Mouse (Mus musculus): ENCODE measurements around the gene Mipep. TPM values are rescaled to one million over a fixed set of nuclear protein-coding genes. Genes with fewer than 3 reads are reported as not detected.
A peak's percentile ranks its signal among the peaks of the same experiment; 100 is the strongest.

Mipep gene
- polyA plus RNA-seq, 1 experiment = 6.9 TPM

GRCm38 (mm10) chr14:60754656-60755055 is 29.7 kb upstream of the Mipep start:
- H3K4me1 ChIP-seq (ENCODE audit: control insufficient read depth, insufficient read depth, low read length) = peaks cover 55% of the 10 kb centered on the region
- no peak overlapping the region for H3K27ac ChIP-seq (ENCODE audit: insufficient read depth, low read depth, low read length)
- H3K4me3 ChIP-seq (ENCODE audit: insufficient read depth, low read length) = no peak overlapping the region
- TF ChIP-seq POLR2A (IDR thresholded peaks at IDR 0.05; ENCODE audit: borderline replicate concordance, low read depth, low read length) (no peak), CTCF (IDR thresholded peaks at IDR 0.05; ENCODE audit: low read depth, low read length) (no peak)

- peaks cover 40% of the 10 kb centered on the region for H3K4me1 ChIP-seq (ENCODE audit: control insufficient read depth, insufficient read depth, low read length)
- TF ChIP-seq CTCF (IDR thresholded peaks at IDR 0.05; ENCODE audit: low read depth, low read length) (no peak), POLR2A (IDR thresholded peaks at IDR 0.05; ENCODE audit: borderline replicate concordance, low read depth, low read length) (no peak)
- H3K27ac ChIP-seq (ENCODE audit: insufficient read depth, low read depth, low read length) = no peak overlapping the region
- no peak overlapping the region for H3K4me3 ChIP-seq (ENCODE audit: insufficient read depth, low read length)
These were observed 28.1 kb upstream of the Mipep start for GRCm38 (mm10) chr14:60756271-60756670.

GRCm38 (mm10) chr14:60757265-60757664 is 27.1 kb upstream of the Mipep start:
- TF ChIP-seq CTCF (IDR thresholded peaks at IDR 0.05; ENCODE audit: low read depth, low read length) (no peak), POLR2A (IDR thresholded peaks at IDR 0.05; ENCODE audit: borderline replicate concordance, low read depth, low read length) (no peak)
- H3K4me3 ChIP-seq (ENCODE audit: insufficient read depth, low read length) = no peak overlapping the region
- H3K27ac ChIP-seq (ENCODE audit: insufficient read depth, low read depth, low read length) = peak overlapping the region; percentile 86
- peaks cover 37% of the 10 kb centered on the region for H3K4me1 ChIP-seq (ENCODE audit: control insufficient read depth, insufficient read depth, low read length)

GRCm38 (mm10) chr14:60757722-60758121 is 26.7 kb upstream of the Mipep start:
- H3K4me3 ChIP-seq (ENCODE audit: insufficient read depth, low read length) = no peak overlapping the region
- H3K4me1 ChIP-seq (ENCODE audit: control insufficient read depth, insufficient read depth, low read length) = peaks cover 39% of the 10 kb centered on the region
- H3K27ac ChIP-seq (ENCODE audit: insufficient read depth, low read depth, low read length) = peak overlapping the region; percentile 86
- TF ChIP-seq POLR2A (IDR thresholded peaks at IDR 0.05; ENCODE audit: borderline replicate concordance, low read depth, low read length) (no peak), CTCF (IDR thresholded peaks at IDR 0.05; ENCODE audit: low read depth, low read length) (no peak)

GRCm38 (mm10) chr14:60759097-60759496 is 25.3 kb upstream of the Mipep start:
- Histone ChIP-seq H3K4me3 (ENCODE audit: insufficient read depth, low read length) (no peak overlapping the region), H3K4me1 (ENCODE audit: control insufficient read depth, insufficient read depth, low read length) (peaks cover 39% of the 10 kb centered on the region), H3K27ac (ENCODE audit: insufficient read depth, low read depth, low read length) (no peak overlapping the region)
- no peak for TF ChIP-seq POLR2A (IDR thresholded peaks at IDR 0.05; ENCODE audit: borderline replicate concordance, low read depth, low read length)
- TF ChIP-seq CTCF (IDR thresholded peaks at IDR 0.05; ENCODE audit: low read depth, low read length) = no peak

GRCm38 (mm10) chr14:60761801-60762200 is 22.6 kb upstream of the Mipep start:
- no peak overlapping the region for H3K4me3 ChIP-seq (ENCODE audit: insufficient read depth, low read length)
- TF ChIP-seq POLR2A (IDR thresholded peaks at IDR 0.05; ENCODE audit: borderline replicate concordance, low read depth, low read length) = no peak
- TF ChIP-seq CTCF (IDR thresholded peaks at IDR 0.05; ENCODE audit: low read depth, low read length) = no peak
- H3K4me1 ChIP-seq (ENCODE audit: control insufficient read depth, insufficient read depth, low read length) = peaks cover 55% of the 10 kb centered on the region
- H3K27ac ChIP-seq (ENCODE audit: insufficient read depth, low read depth, low read length) = no peak overlapping the region

GRCm38 (mm10) chr14:60762754-60763153 is 21.6 kb upstream of the Mipep start:
- TF ChIP-seq POLR2A (IDR thresholded peaks at IDR 0.05; ENCODE audit: borderline replicate concordance, low read depth, low read length) = no peak
- TF ChIP-seq CTCF (IDR thresholded peaks at IDR 0.05; ENCODE audit: low read depth, low read length) = no peak
- Histone ChIP-seq H3K27ac (ENCODE audit: insufficient read depth, low read depth, low read length) (peak overlapping the region; percentile 32; the same call in 1 of the 2 replicates), H3K4me1 (ENCODE audit: control insufficient read depth, insufficient read depth, low read length) (peaks cover 49% of the 10 kb centered on the region), H3K4me3 (ENCODE audit: insufficient read depth, low read length) (no peak overlapping the region)

GRCm38 (mm10) chr14:60763746-60764145 is 20.6 kb upstream of the Mipep start:
- Histone ChIP-seq H3K4me3 (ENCODE audit: insufficient read depth, low read length) (no peak overlapping the region), H3K27ac (ENCODE audit: insufficient read depth, low read depth, low read length) (peak overlapping the region; percentile 67), H3K4me1 (ENCODE audit: control insufficient read depth, insufficient read depth, low read length) (peaks cover 39% of the 10 kb centered on the region)
- TF ChIP-seq CTCF (IDR thresholded peaks at IDR 0.05; ENCODE audit: low read depth, low read length) (no peak), POLR2A (IDR thresholded peaks at IDR 0.05; ENCODE audit: borderline replicate concordance, low read depth, low read length) (no peak)

GRCm38 (mm10) chr14:60764526-60764925 is 19.8 kb upstream of the Mipep start:
- no peak overlapping the region for H3K4me3 ChIP-seq (ENCODE audit: insufficient read depth, low read length)
- peak overlapping the region; percentile 68 for H3K27ac ChIP-seq (ENCODE audit: insufficient read depth, low read depth, low read length)
- TF ChIP-seq CTCF (IDR thresholded peaks at IDR 0.05; ENCODE audit: low read depth, low read length) (no peak), POLR2A (IDR thresholded peaks at IDR 0.05; ENCODE audit: borderline replicate concordance, low read depth, low read length) (no peak)
- peaks cover 39% of the 10 kb centered on the region for H3K4me1 ChIP-seq (ENCODE audit: control insufficient read depth, insufficient read depth, low read length)

GRCm38 (mm10) chr14:60765025-60765424 is 19.3 kb upstream of the Mipep start:
- Histone ChIP-seq H3K4me3 (ENCODE audit: insufficient read depth, low read length) (no peak overlapping the region), H3K27ac (ENCODE audit: insufficient read depth, low read depth, low read length) (peak overlapping the region; percentile 68), H3K4me1 (ENCODE audit: control insufficient read depth, insufficient read depth, low read length) (peaks cover 39% of the 10 kb centered on the region)
- TF ChIP-seq POLR2A (IDR thresholded peaks at IDR 0.05; ENCODE audit: borderline replicate concordance, low read depth, low read length) (no peak), CTCF (IDR thresholded peaks at IDR 0.05; ENCODE audit: low read depth, low read length) (no peak)

- Histone ChIP-seq H3K27ac (ENCODE audit: insufficient read depth, low read depth, low read length) (no peak within 1 kb of the TSS), H3K4me3 (ENCODE audit: insufficient read depth, low read length) (no peak within 1 kb of the TSS), H3K4me1 (ENCODE audit: control insufficient read depth, insufficient read depth, low read length) (peaks cover 32% of the 10 kb centered on the region)
- no peak for TF ChIP-seq POLR2A (IDR thresholded peaks at IDR 0.05; ENCODE audit: borderline replicate concordance, low read depth, low read length)
- TF ChIP-seq CTCF (IDR thresholded peaks at IDR 0.05; ENCODE audit: low read depth, low read length) = no peak
These were observed 16.5 kb upstream of the Mipep start, which contains the start of gene C1qtnf9 for GRCm38 (mm10) chr14:60767884-60768283. TSS of gene C1qtnf9 (plus strand) at chr14:60768134.

Measured in bone marrow macrophage, adult 2 months (primary cell).